Mouse (Mus musculus): ENCODE data around the gene Tenm4. TPM values are rescaled to one million over a fixed set of nuclear protein-coding genes. Genes with fewer than 3 reads are reported as not detected.

Gene Tenm4
- polyA plus RNA-seq, 2 experiments = 12.7 to 37.4 TPM

DNA sequence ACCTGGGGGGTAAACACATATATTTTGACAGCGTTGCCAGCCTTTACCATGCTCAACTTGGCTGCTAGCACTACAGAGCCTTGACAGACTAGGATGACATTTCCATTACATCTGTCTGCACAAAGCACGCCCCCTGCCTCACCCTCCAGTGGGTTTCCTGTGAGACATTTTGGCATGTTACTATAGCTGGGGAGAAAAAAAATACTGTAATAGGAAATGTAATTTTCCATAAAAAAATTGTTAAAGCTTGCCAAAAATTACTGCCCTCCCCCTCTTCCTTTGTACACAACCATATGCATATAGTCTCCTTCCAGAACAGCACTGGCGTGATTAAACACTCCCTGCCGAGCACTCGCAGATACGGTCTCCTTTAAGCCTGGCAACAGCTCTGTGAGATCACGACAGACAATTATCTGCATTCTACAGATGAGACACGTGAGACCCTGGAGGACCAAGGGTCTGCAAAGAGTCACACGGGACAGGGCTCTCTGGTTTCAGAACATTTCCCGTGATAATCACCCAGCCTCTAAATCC lies 728.1 kb downstream of the Tenm4 start:
- TF ChIP-seq POLR2A (IDR thresholded peaks at IDR 0.05; ENCODE audit: borderline replicate concordance, extremely low read depth, insufficient read depth, insufficient read length) = no peak
- peaks cover 34% of the 10 kb centered on the region for H3K36me3 ChIP-seq (ENCODE audit: control insufficient read depth, insufficient read depth, low read length)
- ATAC-seq (ENCODE audit: low FRiP score, low read depth) = peak; percentile 58

DNA sequence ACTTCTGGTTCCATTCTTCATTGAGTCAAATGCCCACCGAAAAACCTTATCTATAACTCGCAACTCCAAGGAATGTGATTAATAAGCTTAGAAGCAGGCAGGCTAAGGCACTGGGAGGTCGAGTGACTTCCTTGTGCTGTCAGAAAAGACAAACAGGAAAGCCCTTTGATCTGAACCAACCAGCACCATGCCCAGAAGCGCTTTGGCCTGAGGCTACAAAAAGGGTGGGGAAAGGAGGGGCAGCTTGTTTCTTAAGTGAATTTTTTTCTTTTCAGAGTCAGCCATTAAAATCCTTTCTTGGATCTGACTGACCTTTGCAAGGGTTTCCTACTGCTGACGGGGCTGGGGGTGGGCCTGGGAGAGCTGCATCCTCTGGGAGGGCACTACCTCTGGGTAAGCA lies 731.1 kb downstream of the Tenm4 start:
- H3K36me3 ChIP-seq (ENCODE audit: control insufficient read depth, insufficient read depth, low read length) = peaks cover 18% of the 10 kb centered on the region

More for the DNA sequence above, 728.1 kb downstream of the Tenm4 start:
- H3K4me3 ChIP-seq (replicated peaks; ENCODE audit: low read length) = no peak overlapping the region
- 24% methylated on average over 10 of the region's 10 CpGs for WGBS
- H3K4me2 ChIP-seq (replicated peaks; ENCODE audit: low read depth, low read length, severe bottlenecking) = no peak overlapping the region
- H3K4me1 ChIP-seq (ENCODE audit: control insufficient read depth, insufficient read depth, low read length) = peaks cover 10% of the 10 kb centered on the region
- H3K27me3 ChIP-seq (ENCODE audit: control insufficient read depth, insufficient read depth, low read length) = no peaks in the 10 kb centered on the region
- H3K9me3 ChIP-seq (ENCODE audit: control insufficient read depth, low read length) = no peaks in the 10 kb centered on the region
- H3K9ac ChIP-seq (ENCODE audit: low read depth, low read length, severe bottlenecking) = no peak overlapping the region
- H3K27ac ChIP-seq (replicated peaks; ENCODE audit: low read depth, low read length) = peak overlapping the region; percentile 59; the same call in 1 of the 2 replicates
- DNase-seq (ENCODE audit: low spot score) = peak; percentile 50

DNA sequence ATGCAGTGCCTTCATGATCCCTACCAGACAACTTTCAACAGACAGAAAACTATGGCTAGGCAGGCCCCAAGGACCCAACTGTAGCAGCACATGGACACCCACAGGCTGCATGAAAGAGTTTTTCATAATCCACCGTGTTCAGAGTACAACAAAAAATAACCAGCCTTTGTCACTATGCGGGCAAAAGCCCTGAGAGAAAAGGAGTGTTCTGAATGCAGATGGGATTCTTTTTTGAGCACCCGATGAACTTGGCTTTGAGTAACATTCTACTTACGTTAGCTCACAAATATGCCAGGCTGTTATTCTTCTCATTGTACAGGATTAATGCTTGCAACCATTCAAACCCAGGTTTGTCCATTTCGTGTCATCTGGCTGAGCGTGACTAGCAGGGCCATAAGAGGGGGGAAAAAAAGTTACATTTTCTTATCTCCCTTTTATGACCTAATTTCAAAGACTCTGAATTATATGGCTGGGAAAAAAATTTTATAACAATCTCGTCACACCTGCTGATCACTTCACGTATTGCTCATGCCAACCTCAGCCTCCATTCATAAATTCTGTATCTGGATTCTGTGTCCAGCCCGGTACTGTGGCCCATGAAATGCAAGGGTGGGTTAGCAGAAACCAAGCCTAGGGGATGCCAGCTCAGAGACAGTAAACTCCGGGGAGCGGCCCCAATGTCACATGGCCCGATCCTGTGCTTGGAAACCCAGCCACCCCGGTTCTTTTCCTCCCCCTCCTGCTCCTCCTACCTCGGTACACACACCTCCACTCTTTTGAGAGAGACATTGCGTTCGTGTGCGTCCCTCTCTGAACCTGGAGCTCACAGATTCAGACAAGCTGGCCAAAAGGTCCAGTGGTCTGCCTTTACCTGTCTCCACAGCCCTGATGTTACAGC lies 732.3 kb downstream of the Tenm4 start:
- no peak for ATAC-seq (ENCODE audit: low FRiP score, low read depth)
- H3K9ac ChIP-seq (ENCODE audit: low read depth, low read length, severe bottlenecking) = no peak overlapping the region
- WGBS = 82% methylated on average over 17 of the region's 17 CpGs
- no peaks in the 10 kb centered on the region for H3K27me3 ChIP-seq (ENCODE audit: control insufficient read depth, insufficient read depth, low read length)
- H3K4me2 ChIP-seq (replicated peaks; ENCODE audit: low read depth, low read length, severe bottlenecking) = no peak overlapping the region
- peaks cover 10% of the 10 kb centered on the region for H3K4me1 ChIP-seq (ENCODE audit: control insufficient read depth, insufficient read depth, low read length)
- peaks cover 18% of the 10 kb centered on the region for H3K36me3 ChIP-seq (ENCODE audit: control insufficient read depth, insufficient read depth, low read length)
- H3K9me3 ChIP-seq (ENCODE audit: control insufficient read depth, low read length) = no peaks in the 10 kb centered on the region
- no peak for DNase-seq (ENCODE audit: low spot score)
- TF ChIP-seq POLR2A (IDR thresholded peaks at IDR 0.05; ENCODE audit: borderline replicate concordance, extremely low read depth, insufficient read depth, insufficient read length) = no peak
- H3K4me3 ChIP-seq (replicated peaks; ENCODE audit: low read length) = no peak overlapping the region
- H3K27ac ChIP-seq (replicated peaks; ENCODE audit: low read depth, low read length) = no peak overlapping the region

More for the DNA sequence above, 731.1 kb downstream of the Tenm4 start:
- H3K27ac ChIP-seq (replicated peaks; ENCODE audit: low read depth, low read length) = no peak overlapping the region
- WGBS = 49% methylated on average over 5 of the region's 5 CpGs
- TF ChIP-seq POLR2A (IDR thresholded peaks at IDR 0.05; ENCODE audit: borderline replicate concordance, extremely low read depth, insufficient read depth, insufficient read length) = no peak
- no peak overlapping the region for H3K4me2 ChIP-seq (replicated peaks; ENCODE audit: low read depth, low read length, severe bottlenecking)
- DNase-seq (ENCODE audit: low spot score) = no peak
- H3K9me3 ChIP-seq (ENCODE audit: control insufficient read depth, low read length) = no peaks in the 10 kb centered on the region
- no peak overlapping the region for H3K9ac ChIP-seq (ENCODE audit: low read depth, low read length, severe bottlenecking)
- no peak overlapping the region for H3K4me3 ChIP-seq (replicated peaks; ENCODE audit: low read length)
- peaks cover 10% of the 10 kb centered on the region for H3K4me1 ChIP-seq (ENCODE audit: control insufficient read depth, insufficient read depth, low read length)
- no peaks in the 10 kb centered on the region for H3K27me3 ChIP-seq (ENCODE audit: control insufficient read depth, insufficient read depth, low read length)
- ATAC-seq (ENCODE audit: low FRiP score, low read depth) = no peak

DNA sequence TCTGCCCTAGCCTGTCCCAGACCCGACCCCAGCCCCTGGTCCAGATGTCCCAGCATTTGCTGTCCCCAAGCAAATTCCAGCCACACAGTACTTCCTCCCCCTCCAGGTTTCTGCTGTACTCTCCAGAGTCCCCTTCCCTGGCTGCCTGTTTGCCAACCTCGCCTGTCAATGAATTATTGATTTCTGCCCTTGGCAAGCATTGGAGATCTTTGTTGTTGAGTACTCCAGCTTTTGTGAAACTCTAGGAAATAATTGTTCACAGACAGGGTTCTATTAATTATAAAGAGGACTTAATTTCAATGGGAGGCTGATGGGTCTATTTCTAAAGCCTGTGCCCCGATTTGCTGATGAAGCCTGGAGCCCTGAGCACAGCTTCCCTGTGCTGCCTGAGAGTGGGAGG lies 733.4 kb downstream of the Tenm4 start:
- peaks cover 18% of the 10 kb centered on the region for H3K36me3 ChIP-seq (ENCODE audit: control insufficient read depth, insufficient read depth, low read length)
- no peak overlapping the region for H3K4me2 ChIP-seq (replicated peaks; ENCODE audit: low read depth, low read length, severe bottlenecking)
- H3K27me3 ChIP-seq (ENCODE audit: control insufficient read depth, insufficient read depth, low read length) = no peaks in the 10 kb centered on the region
- no peak for TF ChIP-seq POLR2A (IDR thresholded peaks at IDR 0.05; ENCODE audit: borderline replicate concordance, extremely low read depth, insufficient read depth, insufficient read length)
- no peaks in the 10 kb centered on the region for H3K9me3 ChIP-seq (ENCODE audit: control insufficient read depth, low read length)
- H3K4me3 ChIP-seq (replicated peaks; ENCODE audit: low read length) = no peak overlapping the region
- no peak overlapping the region for H3K27ac ChIP-seq (replicated peaks; ENCODE audit: low read depth, low read length)
- 43% methylated on average over 3 of the region's 3 CpGs for WGBS
- H3K4me1 ChIP-seq (ENCODE audit: control insufficient read depth, insufficient read depth, low read length) = peaks cover 4% of the 10 kb centered on the region; the same call in 1 of the 2 replicates
- no peak overlapping the region for H3K9ac ChIP-seq (ENCODE audit: low read depth, low read length, severe bottlenecking)
- DNase-seq (ENCODE audit: low spot score) (no peak), ATAC-seq (ENCODE audit: low FRiP score, low read depth) (no peak)

DNA sequence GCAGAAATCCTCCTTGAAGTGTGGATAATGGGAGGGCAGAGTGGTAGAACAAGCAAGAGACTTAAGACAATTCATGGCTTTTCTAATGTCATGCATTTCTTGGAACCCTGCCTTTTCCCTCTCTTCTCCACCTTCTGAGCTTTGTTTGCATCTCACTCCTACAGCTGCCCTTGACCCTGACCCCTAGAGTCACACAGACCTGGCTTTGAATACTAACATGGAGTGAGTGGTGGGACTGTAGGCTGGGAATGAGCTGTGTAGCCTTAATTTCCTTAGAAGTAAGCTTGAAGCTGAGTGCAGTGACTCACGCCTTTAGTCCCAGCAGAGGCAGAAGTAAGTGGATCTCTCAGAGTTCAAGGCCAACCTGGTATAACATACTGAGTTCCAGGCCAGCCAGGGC lies 733.9 kb downstream of the Tenm4 start:
- Histone ChIP-seq H3K36me3 (ENCODE audit: control insufficient read depth, insufficient read depth, low read length) (peaks cover 18% of the 10 kb centered on the region), H3K4me2 (replicated peaks; ENCODE audit: low read depth, low read length, severe bottlenecking) (no peak overlapping the region), H3K27me3 (ENCODE audit: control insufficient read depth, insufficient read depth, low read length) (no peaks in the 10 kb centered on the region), H3K27ac (replicated peaks; ENCODE audit: low read depth, low read length) (no peak overlapping the region), H3K9me3 (ENCODE audit: control insufficient read depth, low read length) (no peaks in the 10 kb centered on the region), H3K4me3 (replicated peaks; ENCODE audit: low read length) (no peak overlapping the region), H3K4me1 (ENCODE audit: control insufficient read depth, insufficient read depth, low read length) (peaks cover 9% of the 10 kb centered on the region; the same call in 1 of the 2 replicates), H3K9ac (ENCODE audit: low read depth, low read length, severe bottlenecking) (no peak overlapping the region)
- ATAC-seq (ENCODE audit: low FRiP score, low read depth) = no peak
- no peak for TF ChIP-seq POLR2A (IDR thresholded peaks at IDR 0.05; ENCODE audit: borderline replicate concordance, extremely low read depth, insufficient read depth, insufficient read length)
- DNase-seq (ENCODE audit: low spot score) = no peak
- WGBS = 89% methylated on average over 1 of the region's 1 CpGs

Measured in limb, embryonic 14.5 days (tissue).